Mouse (Mus musculus) liver, adult 2 months (tissue): ENCODE results near the gene Rnf135.

Experiments
- CTCF ChIP-seq: fragments of 200-500 bp; IDR thresholded peaks from 2 replicates; pipeline ENCODE4 v1.5.1; 2011; ENCODE audit warnings: low read depth, low read length, control low read depth
- POLR2A ChIP-seq: fragments of 200-500 bp; IDR thresholded peaks from 2 replicates; pipeline ENCODE4 v1.6.1; 2011; ENCODE audit warnings: low read length, control low read depth; ENCODE audit not compliant: insufficient read depth; ENCODE audit errors: extremely low read depth

DNA sequence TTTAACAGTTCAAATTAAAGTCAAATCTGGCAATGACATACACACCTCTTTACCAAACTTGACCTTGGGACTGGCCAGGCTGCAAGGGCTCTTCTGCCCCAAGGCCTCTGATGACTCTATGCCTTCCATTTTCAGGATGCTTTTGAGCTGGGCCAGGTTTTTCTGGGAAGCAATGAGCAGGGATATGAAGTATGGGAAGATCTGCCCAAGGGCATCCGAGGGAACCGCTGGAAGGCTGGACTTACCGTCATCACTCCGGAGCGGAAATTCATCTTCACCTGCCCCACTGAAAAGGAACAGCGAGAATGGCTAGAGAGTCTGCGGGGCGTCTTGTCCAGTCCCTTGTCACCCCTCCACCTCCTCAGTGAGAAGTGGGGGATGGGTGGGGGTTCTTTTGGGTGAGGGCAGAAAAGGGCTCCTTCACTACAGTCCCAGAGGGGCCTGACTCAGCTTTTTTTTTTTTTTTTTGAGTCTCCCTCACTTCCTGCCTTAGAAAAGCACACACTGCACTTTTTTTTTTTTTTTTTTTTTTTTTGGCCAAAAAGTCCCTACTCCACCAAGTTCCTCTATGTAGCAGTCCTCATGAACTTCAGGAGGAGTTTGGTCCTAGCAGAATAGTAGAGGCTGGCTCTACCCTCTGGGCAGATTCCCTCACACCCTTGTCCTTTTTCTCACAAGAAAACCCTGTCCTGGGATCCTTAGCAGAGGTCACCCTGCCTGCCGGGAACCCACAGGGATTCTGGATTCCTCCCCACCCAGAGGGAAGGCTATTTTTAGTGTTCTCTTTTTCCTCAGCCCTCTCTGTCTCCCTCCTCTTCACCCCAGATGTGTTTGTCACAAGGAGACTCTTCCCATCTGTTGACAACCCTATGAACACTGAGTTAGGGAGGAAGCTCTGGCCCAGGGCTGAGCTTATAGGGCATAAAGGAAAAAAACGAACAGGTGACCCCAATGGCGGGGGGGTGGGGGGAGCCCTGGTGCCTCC, 6.4 kb upstream of the Rnf135 start:
- TF ChIP-seq POLR2A = no peak
- no peak for TF ChIP-seq CTCF
